Mouse (Mus musculus): ENCODE data around the gene Pcna. TPM values are rescaled to one million over a fixed set of nuclear protein-coding genes. Genes with fewer than 3 reads are reported as not detected.

Gene Pcna
- 166 TPM for polyA plus RNA-seq (2017; shearing (Covaris generic))

GRCm38 (mm10) chr2:132252542-132253528 is at the start of gene Pcna:
Gene Pcna (minus strand): TSS chr2:132253314.

GRCm38 (mm10) chr2:132262879-132263398 is 9.8 kb upstream of the Pcna start, which contains the start of gene Cds2:
Gene Cds2 (plus strand): TSS chr2:132263148.

GRCm38 (mm10) chr2:132247539-132248313 is 5.4 kb downstream of the Pcna start, which contains the start of gene Tmem230:
Gene Tmem230 (minus strand): TSS chr2:132247807.

Other genes starting within 250 kb of the Pcna start
- 109 TPM for gene Rassf2, start 223.1 kb downstream of the Pcna start, polyA plus RNA-seq (2017; shearing (Covaris generic))
- gene Slc23a2, start 108.2 kb downstream of the Pcna start, polyA plus RNA-seq (2017; shearing (Covaris generic)) = 44.6 TPM
- gene Tmem230, start 5.5 kb downstream of the Pcna start, polyA plus RNA-seq (2017; shearing (Covaris generic)) = 65.0 TPM
- 35.5 TPM for gene Cds2, start 9.8 kb upstream of the Pcna start, polyA plus RNA-seq (2017; shearing (Covaris generic))
- gene Prokr2, start 132.1 kb upstream of the Pcna start, polyA plus RNA-seq (2017; shearing (Covaris generic)) = 0.13 TPM